In genomic region chr5:149526467-149526951, GRCm38 (mm10) we compare ENCODE assay signal across 9 mouse cellular contexts. TPM values are rescaled to one million over a fixed set of nuclear protein-coding genes. Genes with fewer than 3 reads are reported as not detected.
DNase-seq lines count a peak whose midpoint lies in the region; ATAC-seq and TF ChIP-seq lines count a peak whose summit lies in the region.
"Had no signal": no experiment of that assay in that cellular context is flagged by ENCODE, and none has a peak within 500 bp of the region (broad histone marks: within the 10 kb centered on the region; RNA-seq: fewer than 3 reads in every experiment).

No protein-coding gene starts in this region.

- peak; percentile 19; the same call in 1 of the 2 replicates for ATAC-seq in liver, postnatal 0 days
- no peak for ATAC-seq in liver, embryonic 11.5 days (replicated peaks; ENCODE audit: low FRiP score)
- ATAC-seq in forebrain, embryonic 15.5 days (replicated peaks), result no peak
- ATAC-seq in neural tube, embryonic 15.5 days (ENCODE audit: low FRiP score), result no peak

- H3K4me2 ChIP-seq in liver, postnatal 0 days (ENCODE audit: low read depth, low read length), result peak overlapping the region; percentile 33
- no peak overlapping the region for H3K4me2 ChIP-seq in liver, embryonic 11.5 days
- no peak overlapping the region; the same call in 1 of the 2 replicates for H3K4me2 ChIP-seq in forebrain, embryonic 15.5 days (replicated peaks)
- H3K4me2 ChIP-seq in neural tube, embryonic 15.5 days, result peak overlapping the region; percentile 19

- TF ChIP-seq EP300 in liver, postnatal 0 days (IDR thresholded peaks at IDR 0.05; ENCODE audit: low read depth), result no peak

- no peak for DNase-seq in liver, postnatal 0 days
- no peak for DNase-seq in liver, embryonic 11.5 days (ENCODE audit: low spot score)
- peak; percentile 54 for DNase-seq in R1 (ENCODE audit: low read depth, low spot score)
- peak; percentile 20 for DNase-seq in hindbrain, embryonic 10.5 days (ENCODE audit: low spot score)
- peak; percentile 30 to 49 for DNase-seq in layer of hippocampus, postnatal 10 days (ENCODE audit: low spot score in 2 of 2)
- no peak for DNase-seq in frontal cortex, postnatal 14 days (ENCODE audit: low spot score in 2 of 2)

- H3K36me3 ChIP-seq in liver, postnatal 0 days (replicated peaks; ENCODE audit: insufficient read depth, low read length), result no peaks in the 10 kb centered on the region
- no peaks in the 10 kb centered on the region for H3K36me3 ChIP-seq in liver, embryonic 11.5 days (ENCODE audit: control insufficient read depth, insufficient read depth, low read length)
- no peaks in the 10 kb centered on the region for H3K36me3 ChIP-seq in forebrain, embryonic 15.5 days
- no peaks in the 10 kb centered on the region for H3K36me3 ChIP-seq in hindbrain, embryonic 10.5 days
- H3K36me3 ChIP-seq in neural tube, embryonic 15.5 days, result no peaks in the 10 kb centered on the region

- 0 out of 2 replicates have a peak, but pooled peaks cover 2% of the 10 kb centered on the region for H3K27me3 ChIP-seq in liver, postnatal 0 days (ENCODE audit: insufficient read depth, low read length)
- no peaks in the 10 kb centered on the region for H3K27me3 ChIP-seq in liver, embryonic 11.5 days (replicated peaks; ENCODE audit: control insufficient read depth, insufficient read depth, low read length)
- H3K27me3 ChIP-seq in forebrain, embryonic 15.5 days, result no peaks in the 10 kb centered on the region
- peaks cover 4% of the 10 kb centered on the region; the same call in 1 of the 2 replicates for H3K27me3 ChIP-seq in hindbrain, embryonic 10.5 days (ENCODE audit: insufficient read depth, poor library complexity, severe bottlenecking)
- no peaks in the 10 kb centered on the region for H3K27me3 ChIP-seq in neural tube, embryonic 15.5 days (replicated peaks)

- H3K27ac ChIP-seq in liver, postnatal 0 days (ENCODE audit: low read depth), result no peak overlapping the region
- H3K27ac ChIP-seq in liver, embryonic 11.5 days (ENCODE audit: low read depth, low read length), result no peak overlapping the region
- H3K27ac ChIP-seq in forebrain, embryonic 15.5 days (replicated peaks), result peak overlapping the region; percentile 87
- peak overlapping the region; percentile 64 for H3K27ac ChIP-seq in hindbrain, embryonic 10.5 days
- peak overlapping the region; percentile 35; the same call in 1 of the 2 replicates for H3K27ac ChIP-seq in neural tube, embryonic 15.5 days (replicated peaks)
- H3K27ac ChIP-seq: liver, embryonic 14.5 days had no signal

- no peaks in the 10 kb centered on the region for H3K4me1 ChIP-seq in liver, postnatal 0 days (ENCODE audit: insufficient read depth)
- H3K4me1 ChIP-seq in liver, embryonic 11.5 days (replicated peaks; ENCODE audit: control insufficient read depth, insufficient read depth, low read length), result no peaks in the 10 kb centered on the region; the same call in 1 of the 2 replicates
- peaks cover 50% of the 10 kb centered on the region for H3K4me1 ChIP-seq in forebrain, embryonic 15.5 days
- peaks cover 48% of the 10 kb centered on the region for H3K4me1 ChIP-seq in hindbrain, embryonic 10.5 days (replicated peaks)
- H3K4me1 ChIP-seq in neural tube, embryonic 15.5 days, result peaks cover 62% of the 10 kb centered on the region

- no peak overlapping the region for H3K4me3 ChIP-seq in liver, postnatal 0 days (ENCODE audit: low read depth, low read length)
- H3K4me3 ChIP-seq in liver, embryonic 11.5 days (ENCODE audit: low read depth, low read length), result no peak overlapping the region
- no peak overlapping the region for H3K4me3 ChIP-seq in forebrain, embryonic 15.5 days
- no peak overlapping the region for H3K4me3 ChIP-seq in hindbrain, embryonic 10.5 days
- H3K4me3 ChIP-seq in neural tube, embryonic 15.5 days (replicated peaks), result no peak overlapping the region

- no peak for TF ChIP-seq CTCF in liver, postnatal 0 days (IDR thresholded peaks at IDR 0.05; ENCODE audit: low read depth)

- H3K9me3 ChIP-seq in liver, postnatal 0 days (ENCODE audit: low read length), result no peaks in the 10 kb centered on the region
- no peaks in the 10 kb centered on the region for H3K9me3 ChIP-seq in liver, embryonic 11.5 days (ENCODE audit: control insufficient read depth, low read length)
- no peaks in the 10 kb centered on the region for H3K9me3 ChIP-seq in forebrain, embryonic 15.5 days
- H3K9me3 ChIP-seq in hindbrain, embryonic 10.5 days, result no peaks in the 10 kb centered on the region
- H3K9me3 ChIP-seq in neural tube, embryonic 15.5 days (replicated peaks), result no peaks in the 10 kb centered on the region

- WGBS in liver, postnatal 0 days (ENCODE audit: insufficient replicate concordance), result 18% methylated on average over 10 of the region's 10 CpGs
- WGBS in liver, embryonic 11.5 days, result 30% methylated on average over 10 of the region's 10 CpGs
- 28% methylated on average over 10 of the region's 10 CpGs for WGBS in forebrain, embryonic 15.5 days
- 59% methylated on average over 10 of the region's 10 CpGs for WGBS in hindbrain, embryonic 10.5 days
- WGBS in neural tube, embryonic 15.5 days, result 29% methylated on average over 10 of the region's 10 CpGs

- H3K9ac ChIP-seq in liver, postnatal 0 days (replicated peaks), result no peak overlapping the region
- no peak overlapping the region for H3K9ac ChIP-seq in liver, embryonic 11.5 days (ENCODE audit: low read depth, low read length)
- H3K9ac ChIP-seq in forebrain, embryonic 15.5 days (replicated peaks), result no peak overlapping the region
- H3K9ac ChIP-seq in neural tube, embryonic 15.5 days (replicated peaks), result no peak overlapping the region
- H3K9ac ChIP-seq: liver, embryonic 14.5 days had no signal

RNA-seq across cellular contexts. Expression of gene Wdr95, which starts 2.0 kb away (rescaled TPM):
- polyA plus RNA-seq in liver, postnatal 0 days (2015; fragmentation: Nextera tagmentation; extraction: Ambion mirVana), result not detected in 2 replicates
- not detected in 2 replicates for polyA plus RNA-seq in liver, embryonic 11.5 days (2014; fragmentation: Nextera tagmentation; extraction: Ambion mirVana)
- 0.46 and 0.75 TPM in 2 replicates for polyA plus RNA-seq in forebrain, embryonic 15.5 days (2015; fragmentation: Nextera tagmentation; extraction: Ambion mirVana)
- 0.08 TPM in 1 of 2 replicates, not detected in the other for polyA plus RNA-seq in hindbrain, embryonic 10.5 days (2016; fragmentation: Nextera tagmentation; extraction: Ambion mirVana)
- total RNA-seq in layer of hippocampus, postnatal 10 days (2021), result 1 to 10 TPM in 1 of 2 experiments, under 1 TPM in 1; 0.91 to 2.1 TPM
- 0.12 and 0.36 TPM in 2 replicates for polyA plus RNA-seq in neural tube, embryonic 15.5 days (2015; fragmentation: Nextera tagmentation; extraction: Ambion mirVana)
- polyA plus RNA-seq: liver, embryonic 14.5 days had no signal

Comparison
In these comparisons a context has a peak if more than half of its experiments do, and no peak if none do; other contexts are left out.
1. H3K4me2 ChIP-seq: peak in liver, postnatal 0 days (single experiment) and neural tube, embryonic 15.5 days (single experiment); none in liver, embryonic 11.5 days (single experiment) and forebrain, embryonic 15.5 days (single experiment).
2. DNase-seq: peak in R1 (single experiment), hindbrain, embryonic 10.5 days (single experiment) and layer of hippocampus, postnatal 10 days (2 of 2); none in liver, postnatal 0 days (single experiment), liver, embryonic 11.5 days (single experiment) and frontal cortex, postnatal 14 days (0 of 2).
3. H3K27ac ChIP-seq: peak in forebrain, embryonic 15.5 days (single experiment), hindbrain, embryonic 10.5 days (single experiment) and neural tube, embryonic 15.5 days (single experiment); none in liver, postnatal 0 days (single experiment) and liver, embryonic 11.5 days (single experiment).